Mouse (Mus musculus): ENCODE measurements around the gene Foxk2. TPM values are rescaled to one million over a fixed set of nuclear protein-coding genes. Genes with fewer than 3 reads are reported as not detected.

Foxk2 gene
- 29.8 and 40.3 TPM in 2 replicates for polyA plus RNA-seq (2012; rRNA removed)

DNA sequence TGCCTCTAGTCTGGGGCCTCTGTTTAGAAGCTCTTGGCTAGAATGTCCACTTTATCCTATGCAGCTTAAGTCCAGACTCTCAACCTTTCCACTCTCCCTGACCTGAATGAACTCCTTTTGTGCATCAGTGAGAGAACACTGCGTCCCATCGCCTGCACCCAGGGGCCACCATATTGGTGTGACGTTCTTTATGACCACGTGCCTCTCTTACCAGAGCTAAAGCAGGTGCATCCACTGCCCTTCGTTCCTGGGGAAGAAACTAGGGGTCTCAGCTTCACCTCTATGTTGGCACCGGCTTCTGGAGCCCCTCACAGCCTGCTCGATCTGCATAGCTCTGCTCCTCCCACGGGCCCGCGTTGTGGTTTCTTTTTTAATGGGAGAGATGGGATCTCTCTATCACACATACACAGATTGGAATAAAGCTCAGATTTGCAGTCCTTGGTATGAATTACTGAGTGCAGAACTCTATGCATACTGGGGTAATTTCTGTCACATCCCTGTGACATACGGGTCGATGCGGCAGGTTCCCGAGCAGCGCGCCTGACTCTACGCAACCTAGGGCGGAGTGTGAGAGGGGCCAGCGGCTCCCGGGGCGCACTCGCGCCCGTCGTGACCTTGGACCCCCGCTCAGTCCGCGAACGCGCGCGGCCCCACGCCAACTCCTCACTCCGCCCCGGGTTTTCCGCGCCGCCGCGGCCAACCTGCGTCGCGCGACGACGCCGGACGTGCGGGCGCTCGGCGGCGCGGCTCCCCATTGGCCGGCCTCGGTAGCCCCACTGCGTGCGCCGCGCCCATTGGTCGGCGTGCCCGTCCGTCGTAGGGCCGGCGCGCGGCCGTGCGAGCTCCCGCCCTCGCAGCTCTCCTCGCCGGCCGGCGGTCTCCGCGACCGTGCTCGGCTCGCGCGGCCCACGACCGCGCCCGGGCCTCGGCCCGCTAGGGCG, at the start of gene Foxk2:
Gene Foxk2 (plus strand): TSS at position 831 of the 941 bp plus-strand sequence.
- peaks cover 7% of the 10 kb centered on the region; the same call in 1 of the 2 replicates for H3K4me1 ChIP-seq (ENCODE audit: control insufficient read depth, insufficient read depth, insufficient read length)
- under 1% methylated on average over 89 of the region's 91 CpGs for WGBS
- peak; percentile 82 to 91 for DNase-seq (ENCODE audit: low read depth in 1 of 2, low spot score in 2 of 2)
- H3K4me3 ChIP-seq (ENCODE audit: extremely low read depth, insufficient read depth, insufficient read length): peak within 1 kb of the TSS; percentile 94
- H3K36me3 ChIP-seq (ENCODE audit: control insufficient read depth, insufficient read depth, low read length): peaks cover 5% of the 10 kb centered on the region; the same call in 1 of the 2 replicates
- H3K27ac ChIP-seq (ENCODE audit: insufficient read depth, low read length): peak within 1 kb of the TSS; percentile 87
- no peaks in the 10 kb centered on the region for H3K27me3 ChIP-seq (ENCODE audit: control insufficient read depth, insufficient read depth, low read length)
- no peak for TF ChIP-seq CTCF (IDR thresholded peaks at IDR 0.05; ENCODE audit: extremely low read depth, insufficient read depth, insufficient read length, insufficient replicate concordance)
- TF ChIP-seq POLR2A (IDR thresholded peaks at IDR 0.05; ENCODE audit: low read depth, low read length): no peak; the same call in 1 of the 2 replicates

- TF ChIP-seq POLR2A (IDR thresholded peaks at IDR 0.05; ENCODE audit: low read depth, low read length) (no peak), CTCF (IDR thresholded peaks at IDR 0.05; ENCODE audit: extremely low read depth, insufficient read depth, insufficient read length, insufficient replicate concordance) (no peak)
- 94% methylated on average over 3 of the region's 3 CpGs for whole genome bisulfite sequencing
- no peak overlapping the region for H3K4me3 ChIP-seq (ENCODE audit: extremely low read depth, insufficient read depth, insufficient read length)
- DNase-seq (ENCODE audit: low read depth in 1 of 2, low spot score in 2 of 2): no peak
- no peaks in the 10 kb centered on the region for H3K4me1 ChIP-seq (ENCODE audit: control insufficient read depth, insufficient read depth, insufficient read length)
- H3K36me3 ChIP-seq (ENCODE audit: control insufficient read depth, insufficient read depth, low read length): peaks cover 4% of the 10 kb centered on the region; the same call in 1 of the 2 replicates
- no peak overlapping the region for H3K27ac ChIP-seq (ENCODE audit: insufficient read depth, low read length)
- no peaks in the 10 kb centered on the region for H3K27me3 ChIP-seq (ENCODE audit: control insufficient read depth, insufficient read depth, low read length)
Observed at GRCm38 (mm10) chr11:121216831-121217230, 43.0 kb upstream of the Foxk2 start.

DNA sequence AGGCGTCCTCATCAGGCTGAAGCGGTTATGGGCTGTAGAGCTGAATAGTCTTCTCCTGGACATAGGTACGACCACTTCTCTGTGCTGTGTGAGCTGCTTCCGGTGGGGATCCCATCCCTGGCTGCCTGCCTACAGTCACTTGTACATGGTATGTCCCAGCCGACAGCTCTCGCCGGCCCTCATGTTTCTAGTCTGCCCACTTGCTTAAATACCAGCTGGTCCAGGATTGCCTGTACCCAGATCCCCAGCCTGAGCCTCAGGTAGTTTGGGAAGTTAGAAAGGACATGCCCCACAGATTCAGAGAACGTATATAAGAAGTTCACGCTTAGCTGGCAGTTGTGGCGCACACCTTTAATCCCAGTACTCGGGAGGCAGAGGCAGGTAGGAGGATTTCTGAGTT, 40.0 kb upstream of the Foxk2 start:
- DNase-seq (ENCODE audit: low read depth in 1 of 2, low spot score in 2 of 2): no peak
- no peaks in the 10 kb centered on the region for H3K4me1 ChIP-seq (ENCODE audit: control insufficient read depth, insufficient read depth, insufficient read length)
- 93% methylated on average over 11 of the region's 11 CpGs for WGBS
- no peaks in the 10 kb centered on the region for H3K27me3 ChIP-seq (ENCODE audit: control insufficient read depth, insufficient read depth, low read length)
- TF ChIP-seq POLR2A (IDR thresholded peaks at IDR 0.05; ENCODE audit: low read depth, low read length) (no peak), CTCF (IDR thresholded peaks at IDR 0.05; ENCODE audit: extremely low read depth, insufficient read depth, insufficient read length, insufficient replicate concordance) (no peak)
- H3K4me3 ChIP-seq (ENCODE audit: extremely low read depth, insufficient read depth, insufficient read length): no peak overlapping the region
- H3K36me3 ChIP-seq (ENCODE audit: control insufficient read depth, insufficient read depth, low read length): peaks cover 31% of the 10 kb centered on the region
- no peak overlapping the region for H3K27ac ChIP-seq (ENCODE audit: insufficient read depth, low read length)

DNA sequence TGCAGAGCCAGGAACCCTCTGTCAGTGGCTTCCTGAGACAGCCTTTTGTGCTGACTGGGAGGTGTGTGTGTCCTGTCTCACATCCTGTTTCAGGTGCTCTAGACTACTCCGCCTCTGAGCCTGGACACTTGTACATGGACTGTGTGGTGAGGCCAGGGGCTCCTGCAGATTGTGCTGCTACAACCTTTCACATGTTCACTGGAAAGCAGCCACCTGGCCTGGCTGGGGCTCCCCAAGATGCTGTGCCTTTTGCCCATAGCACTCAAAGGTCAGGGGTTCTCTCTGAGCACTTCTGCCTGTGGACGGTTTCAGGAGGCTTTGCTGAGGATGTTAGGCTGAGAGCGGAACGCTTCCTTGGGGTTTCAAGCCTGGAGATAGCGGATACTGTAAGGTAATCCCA, 39.0 kb upstream of the Foxk2 start:
- no peak for DNase-seq (ENCODE audit: low read depth in 1 of 2, low spot score in 2 of 2)
- H3K36me3 ChIP-seq (ENCODE audit: control insufficient read depth, insufficient read depth, low read length): peaks cover 41% of the 10 kb centered on the region
- 83% methylated on average over 5 of the region's 5 CpGs for WGBS
- no peaks in the 10 kb centered on the region for H3K4me1 ChIP-seq (ENCODE audit: control insufficient read depth, insufficient read depth, insufficient read length)
- H3K27ac ChIP-seq (ENCODE audit: insufficient read depth, low read length): no peak overlapping the region
- no peak overlapping the region for H3K4me3 ChIP-seq (ENCODE audit: extremely low read depth, insufficient read depth, insufficient read length)
- H3K27me3 ChIP-seq (ENCODE audit: control insufficient read depth, insufficient read depth, low read length): no peaks in the 10 kb centered on the region
- TF ChIP-seq POLR2A (IDR thresholded peaks at IDR 0.05; ENCODE audit: low read depth, low read length) (no peak), CTCF (IDR thresholded peaks at IDR 0.05; ENCODE audit: extremely low read depth, insufficient read depth, insufficient read length, insufficient replicate concordance) (no peak)

DNA sequence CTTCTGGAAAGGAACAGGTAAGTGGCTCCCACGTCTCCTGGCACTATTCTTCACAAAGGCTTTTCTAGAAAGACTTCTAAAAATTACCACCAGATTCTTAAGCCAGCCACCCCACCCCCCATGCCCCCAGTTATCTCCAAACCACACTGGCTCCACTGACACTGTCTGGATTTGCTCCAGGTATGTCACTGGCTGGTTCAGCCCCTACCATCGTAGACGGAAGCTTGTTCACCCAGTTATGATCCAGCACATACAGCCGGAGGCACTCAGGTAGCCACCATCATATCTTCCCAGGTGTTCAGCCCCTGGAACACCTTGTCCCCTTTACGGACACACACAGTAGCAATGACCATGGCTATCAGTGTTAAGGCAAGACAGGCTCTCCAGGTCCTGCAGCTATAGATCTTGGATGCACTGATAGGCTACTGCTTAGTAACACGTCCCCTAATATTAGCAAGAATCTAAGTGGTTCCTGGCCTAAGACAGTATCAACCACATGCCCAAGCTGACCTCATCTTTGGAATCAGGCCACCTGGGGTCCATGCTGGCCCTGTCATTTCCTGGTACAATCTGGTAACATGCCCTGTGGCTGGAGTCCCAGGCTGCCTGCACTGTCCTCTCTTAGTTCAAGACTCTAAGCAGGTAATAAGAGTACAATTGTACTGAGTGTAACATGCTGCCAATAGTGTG, 38.3 kb upstream of the Foxk2 start:
- Histone ChIP-seq H3K4me1 (ENCODE audit: control insufficient read depth, insufficient read depth, insufficient read length) (no peaks in the 10 kb centered on the region), H3K4me3 (ENCODE audit: extremely low read depth, insufficient read depth, insufficient read length) (no peak overlapping the region), H3K36me3 (ENCODE audit: control insufficient read depth, insufficient read depth, low read length) (peaks cover 48% of the 10 kb centered on the region), H3K27ac (ENCODE audit: insufficient read depth, low read length) (no peak overlapping the region), H3K27me3 (ENCODE audit: control insufficient read depth, insufficient read depth, low read length) (no peaks in the 10 kb centered on the region)
- 82% methylated on average over 6 of the region's 6 CpGs for WGBS
- no peak for DNase-seq (ENCODE audit: low read depth in 1 of 2, low spot score in 2 of 2)
- TF ChIP-seq CTCF (IDR thresholded peaks at IDR 0.05; ENCODE audit: extremely low read depth, insufficient read depth, insufficient read length, insufficient replicate concordance) (no peak), POLR2A (IDR thresholded peaks at IDR 0.05; ENCODE audit: low read depth, low read length) (no peak)

GRCm38 (mm10) chr11:121228129-121229017, 31.4 kb upstream of the Foxk2 start:
- Histone ChIP-seq H3K27ac (ENCODE audit: insufficient read depth, low read length) (peak overlapping the region; percentile 98), H3K4me1 (ENCODE audit: control insufficient read depth, insufficient read depth, insufficient read length) (peaks cover 6% of the 10 kb centered on the region), H3K36me3 (ENCODE audit: control insufficient read depth, insufficient read depth, low read length) (peaks cover 32% of the 10 kb centered on the region), H3K4me3 (ENCODE audit: extremely low read depth, insufficient read depth, insufficient read length) (peak overlapping the region; percentile 82), H3K27me3 (ENCODE audit: control insufficient read depth, insufficient read depth, low read length) (no peaks in the 10 kb centered on the region)
- DNase-seq (ENCODE audit: low read depth in 1 of 2, low spot score in 2 of 2): peak; percentile 57 to 83
- 3% methylated on average over 21 of the region's 21 CpGs for WGBS
- TF ChIP-seq POLR2A (IDR thresholded peaks at IDR 0.05; ENCODE audit: low read depth, low read length) (0 out of 2 replicates have a peak, but pooled peaks have one; percentile 6), CTCF (IDR thresholded peaks at IDR 0.05; ENCODE audit: extremely low read depth, insufficient read depth, insufficient read length, insufficient replicate concordance) (no peak)
